Mouse (Mus musculus): ENCODE results near the gene Eif5a2. TPM values are rescaled to one million over a fixed set of nuclear protein-coding genes. Genes with fewer than 3 reads are reported as not detected.

Gene Eif5a2
- total and polyA plus RNA-seq, 2 experiments from 2014 or later, result 9.2 to 23.7 TPM

DNA sequence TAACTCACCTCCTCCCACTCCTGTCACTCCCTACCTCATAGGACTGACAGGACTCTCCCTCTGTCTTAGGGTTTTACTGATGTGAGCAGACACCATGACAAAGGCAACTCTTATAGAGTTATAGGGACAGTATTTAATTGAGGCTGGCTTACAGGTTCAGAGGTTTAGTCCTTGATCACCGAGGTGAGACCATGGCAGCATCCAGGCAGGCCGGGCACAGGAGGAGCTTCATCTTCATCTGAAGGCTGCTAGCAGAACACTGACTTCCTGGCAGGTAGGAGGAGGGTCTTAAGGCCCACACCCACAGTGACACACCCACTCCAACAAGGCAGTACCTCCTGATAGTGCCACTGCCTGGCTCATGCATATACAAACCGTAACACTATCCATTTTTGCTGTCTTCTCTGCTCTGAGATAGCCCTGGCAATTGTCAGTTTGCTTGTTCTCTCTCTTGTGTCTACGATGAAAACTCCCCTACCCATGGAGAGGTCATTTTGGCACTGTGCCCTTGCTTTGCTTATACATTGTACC is 35.0 kb downstream of the Eif5a2 start:
- Histone ChIP-seq H3K9ac (replicated peaks; ENCODE audit: low read length, poor library complexity, severe bottlenecking) (no peak overlapping the region), H3K4me2 (ENCODE audit: low read depth, low read length, poor library complexity, severe bottlenecking) (no peak overlapping the region), H3K36me3 (ENCODE audit: insufficient read depth, low read length) (no peaks in the 10 kb centered on the region), H3K9me3 (ENCODE audit: low read length) (no peaks in the 10 kb centered on the region), H3K4me3 (ENCODE audit: low read depth, low read length) (no peak overlapping the region), H3K4me1 (ENCODE audit: insufficient read depth, low read length) (no peaks in the 10 kb centered on the region), H3K27ac (ENCODE audit: low read depth, low read length) (no peak overlapping the region), H3K27me3 (ENCODE audit: insufficient read depth, low read length) (no peaks in the 10 kb centered on the region)
- 72% methylated on average over 4 of the region's 4 CpGs for WGBS
- no peak for TF ChIP-seq CTCF (IDR thresholded peaks at IDR 0.05)
- no peak for DNase-seq (ENCODE audit: low spot score)
- no peak for ATAC-seq (ENCODE audit: low FRiP score)

DNA sequence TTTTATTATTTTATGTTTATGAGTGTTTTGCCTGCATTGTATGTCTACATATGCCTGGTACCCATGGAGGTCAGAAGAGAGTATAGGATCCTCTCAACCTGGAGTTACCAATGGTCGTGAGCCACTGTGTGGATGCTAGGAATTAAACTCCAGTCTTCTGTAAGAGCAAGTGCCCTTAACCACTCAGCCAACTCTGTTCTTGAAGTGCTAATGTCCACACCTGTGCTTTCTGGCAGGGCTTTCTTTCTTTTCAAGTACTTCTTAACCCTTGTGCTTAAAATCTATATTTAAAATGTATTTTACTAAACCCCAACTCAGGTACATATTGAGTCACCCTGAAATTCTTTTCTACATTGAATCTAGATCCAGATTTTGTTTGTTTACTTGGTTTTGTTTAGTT is 45.2 kb downstream of the Eif5a2 start:
- TF ChIP-seq CTCF (IDR thresholded peaks at IDR 0.05), result no peak
- no peaks in the 10 kb centered on the region for H3K36me3 ChIP-seq (ENCODE audit: insufficient read depth, low read length)
- H3K9ac ChIP-seq (replicated peaks; ENCODE audit: low read length, poor library complexity, severe bottlenecking), result no peak overlapping the region
- no peaks in the 10 kb centered on the region for H3K27me3 ChIP-seq (ENCODE audit: insufficient read depth, low read length)
- H3K27ac ChIP-seq (ENCODE audit: low read depth, low read length), result no peak overlapping the region
- H3K4me2 ChIP-seq (ENCODE audit: low read depth, low read length, poor library complexity, severe bottlenecking), result no peak overlapping the region
- no peak for ATAC-seq (ENCODE audit: low FRiP score)
- H3K4me1 ChIP-seq (ENCODE audit: insufficient read depth, low read length), result no peaks in the 10 kb centered on the region
- no peak overlapping the region for H3K4me3 ChIP-seq (ENCODE audit: low read depth, low read length)
- WGBS, result 93% methylated on average over 1 of the region's 1 CpGs
- DNase-seq (ENCODE audit: low spot score), result no peak
- H3K9me3 ChIP-seq (ENCODE audit: low read length), result no peaks in the 10 kb centered on the region

DNA sequence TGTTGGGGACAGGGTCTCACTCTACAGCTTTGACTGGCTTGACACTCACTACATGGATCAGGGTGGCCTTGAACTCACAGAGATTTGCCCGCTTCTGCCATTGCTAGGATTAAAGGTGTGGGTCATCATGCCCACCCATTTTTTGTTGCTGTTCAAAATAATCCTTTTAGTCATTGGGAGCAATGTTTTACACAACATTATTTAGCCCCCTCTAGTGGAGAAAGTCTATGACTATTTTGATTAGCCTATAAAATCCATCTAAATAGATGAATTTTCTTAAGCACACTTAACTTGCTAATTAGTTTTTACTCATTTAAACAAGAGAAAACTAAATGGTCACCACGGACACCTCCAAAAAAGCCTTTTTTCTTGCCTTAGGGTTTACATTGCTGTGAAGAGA is 46.5 kb downstream of the Eif5a2 start:
- H3K4me3 ChIP-seq (ENCODE audit: low read depth, low read length), result no peak overlapping the region
- DNase-seq (ENCODE audit: low spot score) (no peak), ATAC-seq (ENCODE audit: low FRiP score) (no peak)
- H3K9me3 ChIP-seq (ENCODE audit: low read length), result no peaks in the 10 kb centered on the region
- no peak overlapping the region for H3K9ac ChIP-seq (replicated peaks; ENCODE audit: low read length, poor library complexity, severe bottlenecking)
- H3K4me2 ChIP-seq (ENCODE audit: low read depth, low read length, poor library complexity, severe bottlenecking), result no peak overlapping the region
- H3K36me3 ChIP-seq (ENCODE audit: insufficient read depth, low read length), result no peaks in the 10 kb centered on the region
- WGBS, result 91% methylated on average over 2 of the region's 2 CpGs
- H3K4me1 ChIP-seq (ENCODE audit: insufficient read depth, low read length), result no peaks in the 10 kb centered on the region
- H3K27ac ChIP-seq (ENCODE audit: low read depth, low read length), result no peak overlapping the region
- H3K27me3 ChIP-seq (ENCODE audit: insufficient read depth, low read length), result no peaks in the 10 kb centered on the region
- no peak for TF ChIP-seq CTCF (IDR thresholded peaks at IDR 0.05)

DNA sequence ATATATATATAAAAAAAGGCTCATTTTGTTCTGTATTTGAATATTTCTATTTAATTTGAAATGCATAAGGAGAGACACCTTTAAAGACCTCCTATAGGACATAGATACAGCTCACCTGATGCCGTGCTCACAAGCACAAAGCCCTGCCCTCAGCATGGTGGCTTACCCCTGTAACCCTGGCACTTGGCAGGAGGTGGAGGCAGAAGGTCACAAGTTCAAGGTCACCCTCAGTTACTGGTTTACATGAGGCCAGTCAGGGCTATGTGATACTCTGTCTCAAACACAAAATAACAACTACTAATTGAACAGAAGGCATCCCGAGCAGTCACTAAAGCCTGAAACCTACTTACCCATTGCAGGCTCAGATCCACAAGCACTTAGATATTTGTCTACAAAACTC is 48.4 kb downstream of the Eif5a2 start:
- no peak overlapping the region for H3K9ac ChIP-seq (replicated peaks; ENCODE audit: low read length, poor library complexity, severe bottlenecking)
- WGBS, result 94% methylated on average over 2 of the region's 2 CpGs
- no peaks in the 10 kb centered on the region for H3K36me3 ChIP-seq (ENCODE audit: insufficient read depth, low read length)
- TF ChIP-seq CTCF (IDR thresholded peaks at IDR 0.05), result no peak
- no peak overlapping the region for H3K4me2 ChIP-seq (ENCODE audit: low read depth, low read length, poor library complexity, severe bottlenecking)
- ATAC-seq (ENCODE audit: low FRiP score) (no peak), DNase-seq (ENCODE audit: low spot score) (no peak)
- no peaks in the 10 kb centered on the region for H3K4me1 ChIP-seq (ENCODE audit: insufficient read depth, low read length)
- no peak overlapping the region for H3K4me3 ChIP-seq (ENCODE audit: low read depth, low read length)
- no peaks in the 10 kb centered on the region for H3K27me3 ChIP-seq (ENCODE audit: insufficient read depth, low read length)
- H3K27ac ChIP-seq (ENCODE audit: low read depth, low read length), result no peak overlapping the region
- no peaks in the 10 kb centered on the region for H3K9me3 ChIP-seq (ENCODE audit: low read length)

DNA sequence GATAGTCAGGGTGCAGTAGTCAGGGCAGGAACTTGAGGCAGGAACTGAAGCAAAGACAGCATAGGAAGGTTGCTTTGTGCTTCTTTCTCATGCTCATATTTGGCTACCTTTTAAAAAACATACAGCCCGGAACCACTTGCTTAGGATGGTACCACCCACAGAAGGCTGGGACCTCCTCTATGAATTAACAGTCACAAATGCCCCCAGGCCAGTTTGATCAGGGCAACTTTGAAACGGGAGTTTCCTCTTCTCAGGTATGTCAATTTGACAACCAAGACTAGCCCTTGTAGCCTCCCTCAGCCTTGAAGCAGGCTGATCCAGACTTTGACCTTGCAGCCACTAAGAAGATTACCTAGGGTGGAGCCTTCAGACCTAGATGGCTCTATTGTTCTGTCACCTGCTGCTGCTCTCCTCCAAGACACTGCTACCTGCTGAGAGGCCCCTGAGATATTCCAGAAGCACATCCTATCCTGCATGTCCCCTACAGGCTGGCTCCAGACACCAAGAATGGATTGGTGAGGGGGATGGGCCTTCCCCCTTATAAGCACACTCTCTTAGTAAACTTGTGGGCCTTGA is 55.8 kb downstream of the Eif5a2 start:
- Histone ChIP-seq H3K9ac (replicated peaks; ENCODE audit: low read length, poor library complexity, severe bottlenecking) (no peak overlapping the region), H3K9me3 (ENCODE audit: low read length) (no peaks in the 10 kb centered on the region), H3K27me3 (ENCODE audit: insufficient read depth, low read length) (no peaks in the 10 kb centered on the region), H3K36me3 (ENCODE audit: insufficient read depth, low read length) (no peaks in the 10 kb centered on the region), H3K4me1 (ENCODE audit: insufficient read depth, low read length) (no peaks in the 10 kb centered on the region), H3K4me3 (ENCODE audit: low read depth, low read length) (no peak overlapping the region), H3K27ac (ENCODE audit: low read depth, low read length) (no peak overlapping the region), H3K4me2 (ENCODE audit: low read depth, low read length, poor library complexity, severe bottlenecking) (no peak overlapping the region)
- WGBS, result 80% methylated on average over 2 of the region's 2 CpGs
- no peak for ATAC-seq (ENCODE audit: low FRiP score)
- no peak for TF ChIP-seq CTCF (IDR thresholded peaks at IDR 0.05)
- DNase-seq (ENCODE audit: low spot score), result no peak

DNA sequence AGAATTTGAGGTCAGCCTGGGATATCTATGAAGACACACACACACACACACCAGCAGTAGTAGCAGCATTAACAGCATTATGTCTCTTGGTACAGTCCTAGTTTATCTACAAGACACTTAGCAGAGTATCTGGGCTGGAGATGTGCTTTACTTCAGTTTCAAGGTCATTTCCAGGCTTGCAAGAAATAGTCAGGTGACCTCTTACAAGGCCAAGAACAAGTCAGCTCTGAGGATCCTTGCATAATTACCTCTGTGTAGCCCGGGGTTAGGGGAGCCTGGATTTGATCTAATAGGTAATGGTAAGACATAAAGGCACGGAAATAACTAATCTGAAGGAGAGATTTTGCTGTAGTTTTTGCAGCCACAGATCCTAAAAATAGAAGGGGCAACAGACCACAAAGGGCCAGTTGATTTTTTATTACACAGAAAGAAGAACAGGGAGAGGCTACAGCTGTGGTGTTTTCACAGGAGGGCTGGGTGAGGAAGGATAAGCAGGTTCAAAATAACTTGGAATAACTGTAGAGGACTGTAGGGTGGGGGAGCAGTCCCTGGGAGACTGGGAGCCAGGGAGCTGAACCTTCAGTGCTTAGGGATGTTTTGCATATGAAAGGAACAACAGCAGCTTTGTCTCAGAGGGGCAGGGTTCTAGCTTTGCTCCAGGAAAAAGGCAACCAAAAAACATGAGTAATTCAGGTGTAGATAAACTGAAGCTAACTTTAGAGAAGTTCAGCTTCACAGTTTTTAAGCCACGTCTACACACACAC is 61.0 kb downstream of the Eif5a2 start:
- no peaks in the 10 kb centered on the region for H3K27me3 ChIP-seq (ENCODE audit: insufficient read depth, low read length)
- H3K4me2 ChIP-seq (ENCODE audit: low read depth, low read length, poor library complexity, severe bottlenecking), result no peak overlapping the region
- WGBS, result 30% methylated on average over 3 of the region's 3 CpGs
- no peaks in the 10 kb centered on the region for H3K9me3 ChIP-seq (ENCODE audit: low read length)
- no peaks in the 10 kb centered on the region for H3K36me3 ChIP-seq (ENCODE audit: insufficient read depth, low read length)
- no peak overlapping the region for H3K4me3 ChIP-seq (ENCODE audit: low read depth, low read length)
- ATAC-seq (ENCODE audit: low FRiP score), result no peak
- no peak for DNase-seq (ENCODE audit: low spot score)
- no peak overlapping the region for H3K9ac ChIP-seq (replicated peaks; ENCODE audit: low read length, poor library complexity, severe bottlenecking)
- no peak overlapping the region for H3K27ac ChIP-seq (ENCODE audit: low read depth, low read length)
- no peaks in the 10 kb centered on the region for H3K4me1 ChIP-seq (ENCODE audit: insufficient read depth, low read length)
- no peak for TF ChIP-seq CTCF (IDR thresholded peaks at IDR 0.05)
